Mouse (Mus musculus) embryonic fibroblast, embryonic 13.5 days (primary cell): Measurements from ENCODE around the gene Cask.

Source experiments
- CTCF ChIP-seq: IDR thresholded peaks from 2 replicates; pipeline ENCODE4 v1.5.1; 2011; ENCODE audit warnings: mild to moderate bottlenecking, control low read depth, low read length, moderate library complexity, borderline replicate concordance; ENCODE audit not compliant: insufficient read depth
- POLR2A ChIP-seq: IDR thresholded peaks from 2 replicates; pipeline ENCODE4 v1.6.1; 2011; ENCODE audit warnings: low read depth, mild to moderate bottlenecking, control low read depth, low read length, moderate library complexity

GRCm38 (mm10) chrX:13686589-13686988 lies 164.6 kb downstream of the Cask start:
- TF ChIP-seq CTCF: no peak
- no peak for TF ChIP-seq POLR2A
